Mouse (Mus musculus): ENCODE measurements around the gene Ina.

Ina gene

GRCm38 (mm10) chr19:47050271-47051032 is 36.0 kb downstream of the Ina start, which contains the start of gene Pcgf6:
Gene Pcgf6, minus strand, starts transcription at chr19:47050906.
- peak; percentile 85 for DNase-seq (ENCODE audit: extremely low spot score, low spot score)

GRCm38 (mm10) chr19:47052927-47053326 is 38.4 kb downstream of the Ina start:
- no peak for DNase-seq (ENCODE audit: extremely low spot score, low spot score)

GRCm38 (mm10) chr19:47053471-47053870 is 39.0 kb downstream of the Ina start:
- no peak for DNase-seq (ENCODE audit: extremely low spot score, low spot score)

DNA sequence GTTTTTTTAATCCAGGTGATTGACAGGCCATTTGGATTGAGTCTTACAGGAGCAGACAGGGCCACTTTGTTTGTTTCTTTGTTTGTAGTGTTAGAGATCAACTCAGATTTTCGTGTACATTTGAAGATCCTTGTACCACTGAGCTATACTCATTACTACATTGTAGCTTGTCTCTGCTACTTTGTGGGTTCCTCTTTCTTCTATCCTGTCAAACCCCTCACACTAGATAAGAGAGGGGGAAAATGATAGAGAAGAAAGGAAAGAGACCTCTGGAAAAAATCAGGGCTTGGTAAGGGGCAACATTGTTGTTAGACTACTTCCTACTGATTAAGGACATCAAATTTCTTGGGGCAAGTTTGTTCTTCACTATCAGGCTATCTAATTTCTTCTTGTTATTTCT is 43.2 kb downstream of the Ina start:
- DNase-seq (ENCODE audit: extremely low spot score, low spot score): no peak

GRCm38 (mm10) chr19:47065860-47066259 is 51.4 kb downstream of the Ina start:
- no peak for DNase-seq (ENCODE audit: extremely low spot score, low spot score)

- DNase-seq (ENCODE audit: extremely low spot score, low spot score): peak; percentile 97
Measured at GRCm38 (mm10) chr19:47067096-47067882, 52.8 kb downstream of the Ina start, which contains the start of gene Taf5. Gene Taf5, plus strand, starts transcription at chr19:47067746.

- peak; percentile 86 for DNase-seq (ENCODE audit: extremely low spot score, low spot score)
Measured at GRCm38 (mm10) chr19:47067924-47068611, 53.6 kb downstream of the Ina start.

Data from neural tube, embryonic 10.5 days (tissue).